Mouse (Mus musculus) ovary, postnatal 14 days (tissue): ENCODE measurements around the gene Rhof.

Source experiments
- DNase-seq: peaks from one replicate; pipeline ENCODE4 v3.0.0; 2022; ENCODE audit warnings: low spot score

Gene Rhof

GRCm38 (mm10) chr5:123109452-123110203, 22.9 kb downstream of the Rhof start:
- no peak for DNase-seq

- DNase-seq, result no peak
Observed at GRCm38 (mm10) chr5:123104769-123105168, 27.7 kb downstream of the Rhof start.

GRCm38 (mm10) chr5:123103556-123103955, 28.9 kb downstream of the Rhof start:
- no peak for DNase-seq

GRCm38 (mm10) chr5:123102376-123102775, 30.1 kb downstream of the Rhof start:
- no peak for DNase-seq

- DNase-seq, result no peak
Observed at GRCm38 (mm10) chr5:123098487-123098886, 34.0 kb downstream of the Rhof start.

- DNase-seq, result no peak
Observed at GRCm38 (mm10) chr5:123096299-123096698, 36.2 kb downstream of the Rhof start.

GRCm38 (mm10) chr5:123094238-123094991, 38.1 kb downstream of the Rhof start:
- no peak for DNase-seq

- no peak for DNase-seq
Observed at GRCm38 (mm10) chr5:123093077-123093633, 39.3 kb downstream of the Rhof start.

- DNase-seq, result no peak
Observed at GRCm38 (mm10) chr5:123090560-123091306, 41.8 kb downstream of the Rhof start.

- no peak for DNase-seq
Observed at GRCm38 (mm10) chr5:123088784-123089183, 43.7 kb downstream of the Rhof start.

- no peak for DNase-seq
Observed at GRCm38 (mm10) chr5:123086501-123086900, 46.0 kb downstream of the Rhof start.

- DNase-seq, result no peak
Observed at GRCm38 (mm10) chr5:123083340-123084050, 49.0 kb downstream of the Rhof start.

- no peak for DNase-seq
Observed at GRCm38 (mm10) chr5:123080510-123080909, 52.0 kb downstream of the Rhof start.

- DNase-seq, result no peak
Observed at GRCm38 (mm10) chr5:123080041-123080440, 52.5 kb downstream of the Rhof start.

- DNase-seq, result no peak
Observed at GRCm38 (mm10) chr5:123079568-123079967, 52.9 kb downstream of the Rhof start.

GRCm38 (mm10) chr5:123076419-123077281, 55.8 kb downstream of the Rhof start:
- no peak for DNase-seq

- peak; percentile 92 for DNase-seq
Observed at GRCm38 (mm10) chr5:123075576-123076418, 56.7 kb downstream of the Rhof start.

- no peak for DNase-seq
Observed at GRCm38 (mm10) chr5:123068714-123069113, 63.8 kb downstream of the Rhof start.

- no peak for DNase-seq
Observed at GRCm38 (mm10) chr5:123068115-123068514, 64.4 kb downstream of the Rhof start, which contains the start of gene Tmem120b. Tmem120b (plus strand) TSS chr5:123068415.
